Mouse (Mus musculus) hindbrain, embryonic 11.5 days (tissue): Measurements from ENCODE around the gene Clec4f. TPM values are rescaled to one million over a fixed set of nuclear protein-coding genes. Genes with fewer than 3 reads are reported as not detected.

ENCODE experiments used
- ATAC-seq: fragments of 200-750 bp; cut with Nextera tagmentation; 2 replicates; pipeline ENCODE4 v1.8.0; 2017; ENCODE audit warnings: mild to moderate bottlenecking, moderate TSS enrichment, moderate library complexity; ENCODE audit not compliant: low FRiP score
- DNase-seq: peaks from one replicate; pipeline ENCODE4 v3.0.0-alpha.2; 2015; ENCODE audit warnings: low spot score
- H3K27ac ChIP-seq: fragments of 300-500 bp; sonication (generic); 2 replicates; pipeline ENCODE4 v1.5.1; 2014; ENCODE audit warnings: mild to moderate bottlenecking, low read depth, low read length
- H3K27me3 ChIP-seq: fragments of 300-500 bp; sonication (generic); 2 replicates; pipeline ENCODE4 v1.6.1; 2014; ENCODE audit warnings: mild to moderate bottlenecking, low read length, moderate library complexity, mixed read lengths; ENCODE audit not compliant: control insufficient read depth, insufficient read depth
- H3K36me3 ChIP-seq: fragments of 300-500 bp; sonication (generic); 2 replicates; pipeline ENCODE4 v1.6.1; 2014; ENCODE audit warnings: mild to moderate bottlenecking, low read length, moderate library complexity, mixed read lengths; ENCODE audit not compliant: control insufficient read depth, insufficient read depth
- H3K4me1 ChIP-seq: fragments of 300-500 bp; sonication (generic); replicated peaks from 2 replicates; pipeline ENCODE4 v1.6.1; 2014; ENCODE audit warnings: low read length, mixed read lengths; ENCODE audit not compliant: control insufficient read depth, insufficient read depth
- H3K4me2 ChIP-seq: fragments of 300-500 bp; sonication (generic); replicated peaks from 2 replicates; pipeline ENCODE4 v1.6.1; 2014; ENCODE audit warnings: mild to moderate bottlenecking, low read depth, low read length
- H3K4me3 ChIP-seq: fragments of 300-500 bp; sonication (generic); 2 replicates; pipeline ENCODE4 v1.5.1; 2014; ENCODE audit warnings: low read depth, low read length
- H3K9ac ChIP-seq: fragments of 300-500 bp; sonication (generic); 2 replicates; pipeline ENCODE4 v1.6.1; 2014; ENCODE audit warnings: low read depth, low read length
- H3K9me3 ChIP-seq: fragments of 300-500 bp; sonication (generic); 2 replicates; pipeline ENCODE4 v1.6.1; 2016; ENCODE audit warnings: low read length; ENCODE audit not compliant: control insufficient read depth
- whole genome bisulfite sequencing: fragments of 180-500 bp; shearing (Covaris S2); extraction: QIAGEN DNeasy Blood & Tissue Kit; methylation state at CpG from one replicate; pipeline ENCODE4 v1.1.7; 2014; 5-methylcytosine and 5-hydroxymethylcytosine counted together
- polyA plus RNA-seq: library from polyadenylated mRNA; unstranded; fragments of >200 nt; fragmentation: Nextera tagmentation; extraction: Ambion mirVana; gene quantifications from 2 replicates; pipeline ENCODE4 v1.2.1, GENCODE M21; 2014

Gene Clec4f
- polyA plus RNA-seq, 1 experiment from 2014 or later, result not detected

- no peaks in the 10 kb centered on the region for H3K36me3 ChIP-seq
- H3K27me3 ChIP-seq, result no peaks in the 10 kb centered on the region
- 64% methylated on average over 9 of the region's 9 CpGs for WGBS
- H3K9me3 ChIP-seq, result no peaks in the 10 kb centered on the region
- DNase-seq, result no peak
- no peak overlapping the region for H3K27ac ChIP-seq
- no peak overlapping the region for H3K4me2 ChIP-seq
- no peak overlapping the region for H3K9ac ChIP-seq
- no peak overlapping the region for H3K4me3 ChIP-seq
- H3K4me1 ChIP-seq, result no peaks in the 10 kb centered on the region
- no peak for ATAC-seq
These were observed 36.0 kb downstream of the Clec4f start for GRCm38 (mm10) chr6:83619955-83620354.

- WGBS, result 88% methylated on average over 15 of the region's 15 CpGs
- no peak overlapping the region for H3K27ac ChIP-seq
- H3K4me2 ChIP-seq, result no peak overlapping the region
- no peaks in the 10 kb centered on the region for H3K9me3 ChIP-seq
- H3K27me3 ChIP-seq, result no peaks in the 10 kb centered on the region
- no peak for ATAC-seq
- H3K4me3 ChIP-seq, result no peak overlapping the region
- no peaks in the 10 kb centered on the region for H3K4me1 ChIP-seq
- no peaks in the 10 kb centered on the region for H3K36me3 ChIP-seq
- DNase-seq, result no peak
- H3K9ac ChIP-seq, result no peak overlapping the region
These were observed 38.2 kb downstream of the Clec4f start for GRCm38 (mm10) chr6:83617581-83618335.

- Histone ChIP-seq H3K27ac (no peak overlapping the region), H3K27me3 (no peaks in the 10 kb centered on the region), H3K4me1 (no peaks in the 10 kb centered on the region), H3K4me3 (no peak overlapping the region), H3K9ac (no peak overlapping the region), H3K36me3 (no peaks in the 10 kb centered on the region), H3K9me3 (no peaks in the 10 kb centered on the region), H3K4me2 (no peak overlapping the region)
- DNase-seq (no peak), ATAC-seq (no peak)
- 87% methylated on average over 5 of the region's 5 CpGs for WGBS
These were observed 39.5 kb downstream of the Clec4f start for GRCm38 (mm10) chr6:83616512-83616911.

- 87% methylated on average over 4 of the region's 4 CpGs for WGBS
- no peak for ATAC-seq
- no peak for DNase-seq
- H3K4me2 ChIP-seq, result no peak overlapping the region
- no peak overlapping the region for H3K9ac ChIP-seq
- no peaks in the 10 kb centered on the region for H3K4me1 ChIP-seq
- H3K27ac ChIP-seq, result no peak overlapping the region
- H3K27me3 ChIP-seq, result no peaks in the 10 kb centered on the region
- no peaks in the 10 kb centered on the region for H3K36me3 ChIP-seq
- no peak overlapping the region for H3K4me3 ChIP-seq
- H3K9me3 ChIP-seq, result no peaks in the 10 kb centered on the region
These were observed 41.5 kb downstream of the Clec4f start for GRCm38 (mm10) chr6:83614469-83614868.

- no peaks in the 10 kb centered on the region for H3K4me1 ChIP-seq
- no peak overlapping the region for H3K4me2 ChIP-seq
- no peak overlapping the region for H3K4me3 ChIP-seq
- H3K27me3 ChIP-seq, result no peaks in the 10 kb centered on the region
- H3K9ac ChIP-seq, result no peak overlapping the region
- no peaks in the 10 kb centered on the region for H3K9me3 ChIP-seq
- no peak overlapping the region for H3K27ac ChIP-seq
- 94% methylated on average over 1 of the region's 1 CpGs for WGBS
- H3K36me3 ChIP-seq, result no peaks in the 10 kb centered on the region
- ATAC-seq (no peak), DNase-seq (no peak)
These were observed 43.0 kb downstream of the Clec4f start for GRCm38 (mm10) chr6:83612976-83613375.

GRCm38 (mm10) chr6:83599636-83600174 is 56.3 kb downstream of the Clec4f start:
- no peaks in the 10 kb centered on the region for H3K9me3 ChIP-seq
- WGBS, result 89% methylated on average over 6 of the region's 6 CpGs
- H3K9ac ChIP-seq, result no peak overlapping the region
- no peak overlapping the region for H3K4me3 ChIP-seq
- no peaks in the 10 kb centered on the region for H3K36me3 ChIP-seq
- no peak overlapping the region for H3K4me2 ChIP-seq
- ATAC-seq (no peak), DNase-seq (no peak)
- H3K27me3 ChIP-seq, result no peaks in the 10 kb centered on the region
- H3K27ac ChIP-seq, result no peak overlapping the region
- no peaks in the 10 kb centered on the region for H3K4me1 ChIP-seq

- no peaks in the 10 kb centered on the region for H3K27me3 ChIP-seq
- DNase-seq, result peak; percentile 41
- H3K4me2 ChIP-seq, result peak overlapping the region; percentile 43
- 35% methylated on average over 24 of the region's 24 CpGs for WGBS
- ATAC-seq, result 0 out of 2 replicates have a peak, but pooled peaks have one; percentile 60
- no peaks in the 10 kb centered on the region for H3K9me3 ChIP-seq
- H3K36me3 ChIP-seq, result no peaks in the 10 kb centered on the region
- H3K4me3 ChIP-seq, result peak overlapping the region; percentile 31
- H3K27ac ChIP-seq, result no peak overlapping the region
- no peaks in the 10 kb centered on the region for H3K4me1 ChIP-seq
- peak overlapping the region; percentile 45; the same call in 1 of the 2 replicates for H3K9ac ChIP-seq
These were observed 56.9 kb downstream of the Clec4f start for GRCm38 (mm10) chr6:83599060-83599550.

GRCm38 (mm10) chr6:83598646-83599045 is 57.3 kb downstream of the Clec4f start:
- DNase-seq (peak; percentile 81), ATAC-seq (peak; percentile 40)
- Histone ChIP-seq H3K27me3 (no peaks in the 10 kb centered on the region), H3K4me2 (peak overlapping the region; percentile 43), H3K4me1 (no peaks in the 10 kb centered on the region), H3K9ac (peak overlapping the region; percentile 45; the same call in 1 of the 2 replicates), H3K9me3 (no peaks in the 10 kb centered on the region), H3K4me3 (peak overlapping the region; percentile 31), H3K36me3 (no peaks in the 10 kb centered on the region), H3K27ac (no peak overlapping the region)
- WGBS, result 7% methylated on average over 9 of the region's 9 CpGs

- no peak for DNase-seq
- H3K4me1 ChIP-seq, result no peaks in the 10 kb centered on the region
These were observed 58.0 kb downstream of the Clec4f start for GRCm38 (mm10) chr6:83597988-83598387.

More at GRCm38 (mm10) chr6:83597988-83598387, 58.0 kb downstream of the Clec4f start:
- Histone ChIP-seq H3K27me3 (no peaks in the 10 kb centered on the region), H3K4me3 (no peak overlapping the region), H3K9ac (no peak overlapping the region), H3K36me3 (no peaks in the 10 kb centered on the region), H3K9me3 (no peaks in the 10 kb centered on the region), H3K27ac (no peak overlapping the region), H3K4me2 (no peak overlapping the region)
- 62% methylated on average over 3 of the region's 3 CpGs for WGBS
- ATAC-seq, result no peak
